Mouse (Mus musculus): ENCODE results near the gene Vsx2.

Vsx2 gene

GRCm38 (mm10) chr12:84640654-84641053 is 71.1 kb downstream of the Vsx2 start, which contains the start of gene Vrtn:
Vrtn (plus strand) TSS chr12:84641019.
- no peak for DNase-seq (ENCODE audit: extremely low spot score, low spot score)
